Mouse (Mus musculus): ENCODE data around the gene Gdf1. TPM values are rescaled to one million over a fixed set of nuclear protein-coding genes. Genes with fewer than 3 reads are reported as not detected.

Gdf1 gene
- 0.98 and 0.99 TPM in 2 replicates for polyA plus RNA-seq (2012; rRNA removed; ENCODE audit: low replicate concordance)

GRCm38 (mm10) chr8:70329124-70329834 is at the start of gene Gdf1:
Gdf1 (plus strand) TSS chr8:70329817.

GRCm38 (mm10) chr8:70282603-70283135 is 46.9 kb upstream of the Gdf1 start, which contains the start of gene Homer3:
Homer3 (plus strand) TSS chr8:70282827.

GRCm38 (mm10) chr8:70302358-70302890 is 27.2 kb upstream of the Gdf1 start, which contains the start of the genes Ddx49 and Cope:
Ddx49 (minus strand) TSS chr8:70302489.
Cope (plus strand) TSS chr8:70302518.

DNA sequence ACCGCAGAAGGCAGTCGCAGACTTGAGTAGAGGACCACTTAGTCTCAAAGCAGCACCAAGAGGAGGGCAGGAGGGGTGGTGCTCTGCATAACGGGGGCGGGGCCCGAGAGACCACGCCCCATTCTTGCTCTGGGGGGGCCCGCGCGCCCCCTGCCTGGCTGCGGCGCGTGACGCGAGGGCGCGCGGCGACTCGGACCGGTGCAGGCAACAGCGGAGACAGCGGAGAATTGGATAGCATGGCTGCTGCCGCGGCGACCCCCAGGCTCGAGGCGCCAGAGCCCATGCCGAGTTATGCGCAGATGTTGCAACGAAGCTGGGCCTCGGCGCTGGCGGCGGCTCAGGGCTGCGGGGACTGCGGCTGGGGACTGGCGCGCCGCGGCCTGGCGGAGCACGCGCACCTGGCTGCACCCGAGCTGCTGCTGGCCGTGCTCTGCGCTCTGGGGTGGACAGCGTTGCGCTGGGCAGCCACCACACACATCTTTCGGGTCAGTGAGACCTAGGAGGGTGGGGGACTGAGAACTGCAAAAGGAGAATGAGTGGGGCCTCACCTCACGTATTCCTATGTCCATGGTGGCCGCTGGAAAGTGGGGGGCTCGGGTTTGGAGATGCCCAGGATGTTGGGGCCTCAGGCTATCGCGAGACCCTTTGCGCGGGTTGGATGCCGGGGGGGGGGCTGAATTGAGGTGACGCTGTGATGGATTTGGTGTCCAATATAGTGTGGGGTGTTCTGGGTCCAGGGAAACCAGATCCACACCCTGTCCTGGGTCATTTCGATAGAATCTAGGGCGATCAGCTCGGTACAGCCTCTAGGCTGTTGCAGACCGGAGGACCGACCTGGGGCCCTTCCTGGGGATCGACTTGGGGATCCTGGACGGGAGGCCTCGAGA is 13.8 kb upstream of the Gdf1 start, which contains the start of gene Cers1:
TSS of gene Cers1 (plus strand) at position 152 of the 887 bp plus-strand sequence.

GRCm38 (mm10) chr8:70353194-70353817 is 23.7 kb downstream of the Gdf1 start, which contains the start of gene Upf1:
Upf1 (minus strand) TSS chr8:70353278.

DNA sequence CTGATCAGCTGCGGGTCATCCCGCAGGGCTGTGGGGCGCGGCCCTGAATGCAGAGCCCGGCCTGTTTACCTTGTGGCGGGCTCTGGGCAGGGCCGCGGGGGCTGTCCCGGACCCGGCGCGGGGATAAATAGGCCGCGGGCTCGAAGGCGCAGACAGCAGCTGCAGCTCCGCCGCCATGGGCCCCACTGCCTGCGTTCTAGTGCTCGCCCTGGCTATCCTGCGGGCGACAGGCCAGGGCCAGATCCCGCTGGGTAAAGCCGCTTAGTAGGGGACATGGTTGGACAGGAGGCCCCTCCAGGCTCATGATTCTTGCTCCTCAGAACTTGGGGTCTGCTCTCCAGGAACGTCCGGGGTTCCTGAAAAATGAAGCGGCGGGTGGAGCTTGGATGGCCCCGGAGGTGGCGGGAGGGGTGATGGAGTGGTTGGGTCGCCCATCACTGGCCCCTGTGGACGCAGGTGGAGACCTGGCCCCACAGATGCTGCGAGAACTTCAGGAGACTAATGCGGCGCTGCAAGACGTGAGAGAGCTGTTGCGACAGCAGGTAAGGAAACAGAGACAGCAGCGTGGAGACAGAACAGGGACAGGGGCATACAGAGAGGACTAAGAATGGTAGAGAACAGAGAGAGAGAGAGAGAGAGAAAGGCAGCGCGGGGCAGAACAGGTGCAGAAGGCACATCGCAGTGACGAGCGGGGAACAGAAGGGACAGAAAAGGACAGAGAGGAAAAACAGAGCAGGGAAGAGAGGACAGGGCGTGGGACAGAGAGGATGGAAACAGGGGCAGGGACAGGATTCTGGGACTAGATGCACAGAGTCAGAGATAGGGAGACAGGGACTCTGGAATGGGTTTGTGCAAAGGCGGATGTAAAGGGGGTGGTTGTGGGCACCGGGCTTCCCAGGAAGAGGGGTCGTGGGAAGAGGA is 44.0 kb downstream of the Gdf1 start, which contains the start of gene Comp:
TSS of gene Comp (plus strand) at position 162 of the 921 bp plus-strand sequence.

Other genes with a start within 250 kb of the Gdf1 start
- gene Hapln4, start 246.4 kb upstream of the Gdf1 start, polyA plus RNA-seq (2012; rRNA removed; ENCODE audit: low replicate concordance) = 1.7 and 3.7 TPM in 2 replicates
- 0.07 and 0.09 TPM in 2 replicates for gene Ncan, start 208.9 kb upstream of the Gdf1 start, polyA plus RNA-seq (2012; rRNA removed; ENCODE audit: low replicate concordance)
- 8.5 and 9.3 TPM in 2 replicates for gene Nr2c2ap, start 198.5 kb upstream of the Gdf1 start, polyA plus RNA-seq (2012; rRNA removed; ENCODE audit: low replicate concordance)
- 32.6 and 33.8 TPM in 2 replicates for gene Rfxank, start 190.7 kb upstream of the Gdf1 start, polyA plus RNA-seq (2012; rRNA removed; ENCODE audit: low replicate concordance)
- gene Borcs8, start 190.3 kb upstream of the Gdf1 start, polyA plus RNA-seq (2012; rRNA removed; ENCODE audit: low replicate concordance) = 47.0 and 48.5 TPM in 2 replicates
- 1.1 and 2.9 TPM in 2 replicates for gene Mef2b, start 190.1 kb upstream of the Gdf1 start, polyA plus RNA-seq (2012; rRNA removed; ENCODE audit: low replicate concordance)
- gene Tmem161a, start 157.5 kb upstream of the Gdf1 start, polyA plus RNA-seq (2012; rRNA removed; ENCODE audit: low replicate concordance) = 107 and 159 TPM in 2 replicates
- 27.1 and 34.5 TPM in 2 replicates for gene Slc25a42, start 117.5 kb upstream of the Gdf1 start, polyA plus RNA-seq (2012; rRNA removed; ENCODE audit: low replicate concordance)
- gene Sugp2, start 95.6 kb upstream of the Gdf1 start, polyA plus RNA-seq (2012; rRNA removed; ENCODE audit: low replicate concordance) = 15.5 and 19.1 TPM in 2 replicates
- gene Armc6, start 95.4 kb upstream of the Gdf1 start, polyA plus RNA-seq (2012; rRNA removed; ENCODE audit: low replicate concordance) = 15.2 and 16.2 TPM in 2 replicates
- gene Homer3, start 47.0 kb upstream of the Gdf1 start, polyA plus RNA-seq (2012; rRNA removed; ENCODE audit: low replicate concordance) = 6.9 and 10.9 TPM in 2 replicates
- gene Ddx49, start 27.3 kb upstream of the Gdf1 start, polyA plus RNA-seq (2012; rRNA removed; ENCODE audit: low replicate concordance) = 54.8 and 59.0 TPM in 2 replicates
- 554 and 704 TPM in 2 replicates for gene Cope, start 27.3 kb upstream of the Gdf1 start, polyA plus RNA-seq (2012; rRNA removed; ENCODE audit: low replicate concordance)
- 0.33 and 1.1 TPM in 2 replicates for gene Cers1, start 14.0 kb upstream of the Gdf1 start, polyA plus RNA-seq (2012; rRNA removed; ENCODE audit: low replicate concordance)
- gene Upf1, start 23.5 kb downstream of the Gdf1 start, polyA plus RNA-seq (2012; rRNA removed; ENCODE audit: low replicate concordance) = 32.7 and 38.5 TPM in 2 replicates
- gene Comp, start 43.7 kb downstream of the Gdf1 start, polyA plus RNA-seq (2012; rRNA removed; ENCODE audit: low replicate concordance) = 0.12 and 0.51 TPM in 2 replicates
- gene Crtc1, start 109.8 kb downstream of the Gdf1 start, polyA plus RNA-seq (2012; rRNA removed; ENCODE audit: low replicate concordance) = 12.2 and 17.8 TPM in 2 replicates
- 22.5 and 31.2 TPM in 2 replicates for gene Klhl26, start 147.2 kb downstream of the Gdf1 start, polyA plus RNA-seq (2012; rRNA removed; ENCODE audit: low replicate concordance)
- gene Tmem59l, start 157.5 kb downstream of the Gdf1 start, polyA plus RNA-seq (2012; rRNA removed; ENCODE audit: low replicate concordance) = 2.5 TPM in 2 replicates
- gene Crlf1, start 163.3 kb downstream of the Gdf1 start, polyA plus RNA-seq (2012; rRNA removed; ENCODE audit: low replicate concordance) = 2.7 and 9.8 TPM in 2 replicates
- 137 and 190 TPM in 2 replicates for gene Rex1bd, start 176.9 kb downstream of the Gdf1 start, polyA plus RNA-seq (2012; rRNA removed; ENCODE audit: low replicate concordance)
- gene Uba52, start 181.0 kb downstream of the Gdf1 start, polyA plus RNA-seq (2012; rRNA removed; ENCODE audit: low replicate concordance) = 1,130 and 1,246 TPM in 2 replicates
- gene Fkbp8, start 197.9 kb downstream of the Gdf1 start, polyA plus RNA-seq (2012; rRNA removed; ENCODE audit: low replicate concordance) = 325 and 545 TPM in 2 replicates
- gene Kxd1, start 198.1 kb downstream of the Gdf1 start, polyA plus RNA-seq (2012; rRNA removed; ENCODE audit: low replicate concordance) = 64.0 and 85.0 TPM in 2 replicates
- gene Ell, start 209.6 kb downstream of the Gdf1 start, polyA plus RNA-seq (2012; rRNA removed; ENCODE audit: low replicate concordance) = 25.2 and 37.0 TPM in 2 replicates